In the genomic region with DNA sequence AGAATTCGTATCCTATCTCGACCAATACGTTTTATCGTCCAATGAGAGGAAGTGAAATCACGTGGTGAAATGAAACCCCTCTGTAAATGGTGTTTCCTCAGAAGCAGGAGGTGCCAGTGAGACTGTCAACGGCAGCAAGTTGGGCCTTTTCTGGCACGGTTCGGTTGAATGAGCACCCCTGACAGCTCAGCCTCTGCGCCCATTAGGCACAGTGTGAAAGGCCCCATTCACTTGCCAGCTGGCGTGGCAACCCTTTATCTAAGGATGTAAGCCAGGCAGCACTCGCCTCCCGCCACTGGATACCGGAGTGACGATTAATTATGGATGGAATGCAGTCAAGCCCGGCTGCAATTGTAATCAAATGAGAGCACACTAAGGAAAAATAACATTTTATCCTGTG, we compare ENCODE assay signal across 9 mouse cellular contexts.
DNase-seq lines count a peak whose midpoint lies in the region; ATAC-seq and TF ChIP-seq lines count a peak whose summit lies in the region.
"Had no signal": no experiment of that assay in that cellular context is flagged by ENCODE, and none has a peak within 500 bp of the region (broad histone marks: within the 10 kb centered on the region; RNA-seq: fewer than 3 reads in every experiment).

No protein-coding gene starts in this region.

- no peak for TF ChIP-seq CTCF in kidney, adult 2 months (conservative IDR thresholded peaks at IDR 0.05; ENCODE audit: insufficient read depth, insufficient read length, low read depth, low read length)

- no peaks in the 10 kb centered on the region for H3K27me3 ChIP-seq in kidney, adult 2 months (replicated peaks; ENCODE audit: control insufficient read depth, insufficient read depth, low read length)
- no peaks in the 10 kb centered on the region for H3K27me3 ChIP-seq in midbrain, embryonic 10.5 days (ENCODE audit: low read depth, poor library complexity, severe bottlenecking)
- H3K27me3 ChIP-seq in intestine, embryonic 16.5 days (replicated peaks; ENCODE audit: control insufficient read depth, insufficient read depth, low read length), result no peaks in the 10 kb centered on the region
- H3K27me3 ChIP-seq: liver, embryonic 15.5 days had no signal

- TF ChIP-seq POLR2A in kidney, adult 2 months (IDR thresholded peaks at IDR 0.05; ENCODE audit: low read depth, low read length), result no peak

- no peak overlapping the region for H3K4me2 ChIP-seq in intestine, embryonic 16.5 days (ENCODE audit: low read depth, low read length)
- H3K4me2 ChIP-seq: liver, embryonic 15.5 days had no signal

- no peak for ATAC-seq in intestine, embryonic 16.5 days
- no peak for ATAC-seq in erythroblast, adult 5-6 weeks (replicated peaks; ENCODE audit: low FRiP score, poor library complexity, severe bottlenecking)

- peak overlapping the region; percentile 90 for H3K27ac ChIP-seq in brown adipose tissue, adult 24 weeks (replicated peaks; ENCODE audit: low read depth, low read length)
- no peak overlapping the region for H3K27ac ChIP-seq in kidney, adult 2 months (ENCODE audit: insufficient read depth, low read depth, low read length)
- peak overlapping the region; percentile 74 for H3K27ac ChIP-seq in midbrain, embryonic 10.5 days (replicated peaks)
- H3K27ac ChIP-seq in intestine, embryonic 16.5 days (ENCODE audit: low read length), result no peak overlapping the region
- H3K27ac ChIP-seq: liver, embryonic 15.5 days had no signal

- WGBS in kidney, adult 2 months, result 47% methylated on average over 15 of the region's 15 CpGs
- 36% methylated on average over 15 of the region's 15 CpGs for WGBS in midbrain, embryonic 10.5 days
- 66% methylated on average over 15 of the region's 15 CpGs for WGBS in intestine, embryonic 16.5 days

- peaks cover 6% of the 10 kb centered on the region for H3K4me1 ChIP-seq in brown adipose tissue, adult 24 weeks (ENCODE audit: control insufficient read depth, insufficient read depth, insufficient read length, low read length)
- H3K4me1 ChIP-seq in kidney, adult 2 months (ENCODE audit: control insufficient read depth, insufficient read depth, low read length), result no peaks in the 10 kb centered on the region
- peaks cover 23% of the 10 kb centered on the region for H3K4me1 ChIP-seq in midbrain, embryonic 10.5 days
- no peaks in the 10 kb centered on the region for H3K4me1 ChIP-seq in intestine, embryonic 16.5 days (ENCODE audit: control insufficient read depth, insufficient read depth, low read length)
- H3K4me1 ChIP-seq: liver, embryonic 15.5 days had no signal

- H3K9me3 ChIP-seq in midbrain, embryonic 10.5 days (replicated peaks), result peaks cover 4% of the 10 kb centered on the region; the same call in 1 of the 2 replicates
- H3K9me3 ChIP-seq in intestine, embryonic 16.5 days (ENCODE audit: control insufficient read depth, low read length), result no peaks in the 10 kb centered on the region
- H3K9me3 ChIP-seq: liver, embryonic 15.5 days had no signal

- H3K36me3 ChIP-seq in kidney, adult 2 months (ENCODE audit: control insufficient read depth, insufficient read depth, low read length), result no peaks in the 10 kb centered on the region
- no peaks in the 10 kb centered on the region for H3K36me3 ChIP-seq in midbrain, embryonic 10.5 days
- H3K36me3 ChIP-seq in intestine, embryonic 16.5 days (ENCODE audit: control insufficient read depth, insufficient read depth, low read length), result no peaks in the 10 kb centered on the region
- H3K36me3 ChIP-seq: liver, embryonic 15.5 days had no signal

- DNase-seq in embryo, embryonic 9.5 days (ENCODE audit: extremely low spot score), result peak; percentile 41
- peak; percentile 42 for DNase-seq in heart, adult 8-10 months (ENCODE audit: low spot score)
- peak; percentile 34 for DNase-seq in kidney, adult 2 months
- peak; percentile 80 for DNase-seq in midbrain, embryonic 10.5 days (ENCODE audit: low spot score)
- peak; percentile 23 for DNase-seq in right cerebral cortex, postnatal 25 days

- no peak overlapping the region; the same call in 1 of the 2 replicates for H3K4me3 ChIP-seq in brown adipose tissue, adult 24 weeks (ENCODE audit: insufficient read depth, low read depth, low read length)
- no peak overlapping the region for H3K4me3 ChIP-seq in kidney, adult 2 months (ENCODE audit: insufficient read depth, low read depth, low read length)
- H3K4me3 ChIP-seq in midbrain, embryonic 10.5 days, result peak overlapping the region; percentile 26; the same call in 1 of the 2 replicates
- H3K4me3 ChIP-seq in intestine, embryonic 16.5 days (ENCODE audit: low read length), result no peak overlapping the region
- H3K4me3 ChIP-seq: liver, embryonic 15.5 days had no signal

- no peak overlapping the region for H3K9ac ChIP-seq in intestine, embryonic 16.5 days (ENCODE audit: low read depth, low read length)
- H3K9ac ChIP-seq: liver, embryonic 15.5 days had no signal

Comparison
In these comparisons a context has a peak if more than half of its experiments do, and no peak if none do; other contexts are left out.
1. H3K27ac ChIP-seq: peak in brown adipose tissue, adult 24 weeks (single experiment) and midbrain, embryonic 10.5 days (single experiment); none in kidney, adult 2 months (single experiment) and intestine, embryonic 16.5 days (single experiment).
2. DNase-seq: peak in every context shown above with its lines; median percentile 80 in midbrain, embryonic 10.5 days; 42 in heart, adult 8-10 months; 41 in embryo, embryonic 9.5 days; 34 in kidney, adult 2 months; 23 in right cerebral cortex, postnatal 25 days.